Mouse (Mus musculus): Measurements from ENCODE around the gene Mtx1.

DNA sequence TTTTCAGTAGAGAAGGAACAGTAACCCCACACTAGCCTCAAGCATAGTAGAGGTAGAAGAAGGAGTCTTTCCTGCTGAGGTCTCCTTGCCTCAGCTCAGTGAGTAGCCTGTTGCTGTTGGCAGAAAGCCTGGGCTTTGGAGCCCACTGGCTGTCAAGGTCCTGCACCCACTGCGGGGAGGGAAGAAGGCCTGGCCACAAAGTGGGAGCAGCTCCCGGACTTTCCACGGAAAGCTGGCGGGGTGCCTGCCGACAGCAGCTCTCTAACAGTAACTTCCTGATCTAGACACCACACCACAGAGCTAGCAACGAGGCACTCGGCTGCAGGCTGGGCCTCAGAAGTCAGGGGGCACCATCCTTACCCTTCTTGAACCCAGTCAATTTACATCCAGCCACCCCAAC is 16.2 kb downstream of the Mtx1 start:
- TF ChIP-seq POLR2A (IDR thresholded peaks at IDR 0.05; ENCODE audit: control insufficient read depth, low read depth, low read length) (no peak), CTCF (IDR thresholded peaks at IDR 0.05; ENCODE audit: control insufficient read depth, insufficient read depth, insufficient replicate concordance, low read depth, low read length) (no peak)
